Mouse (Mus musculus) midbrain, postnatal 0 days (tissue): ENCODE data around the gene Ctdnep1. TPM values are rescaled to one million over a fixed set of nuclear protein-coding genes. Genes with fewer than 3 reads are reported as not detected.

Experiments used
- ATAC-seq: fragments of 200-750 bp; cut with Nextera tagmentation; 2 replicates; pipeline ENCODE4 v1.8.0; 2017; ENCODE audit warnings: moderate number of reproducible peaks, mild to moderate bottlenecking, moderate TSS enrichment, moderate library complexity; ENCODE audit not compliant: low FRiP score
- DNase-seq: peaks from one replicate; pipeline ENCODE4 v3.0.0-alpha.2; 2015; ENCODE audit warnings: low spot score
- H3K27ac ChIP-seq: fragments of 300-500 bp; sonication (generic); 2 replicates; pipeline ENCODE4 v1.5.1; 2014; ENCODE audit warnings: low read depth, mild to moderate bottlenecking, low read length, mixed read lengths
- H3K27me3 ChIP-seq: fragments of 300-500 bp; sonication (generic); 2 replicates; pipeline ENCODE4 v1.6.1; 2014; ENCODE audit warnings: low read length, control low read depth, mixed read lengths; ENCODE audit not compliant: insufficient read depth
- H3K36me3 ChIP-seq: fragments of 300-500 bp; sonication (generic); 2 replicates; pipeline ENCODE4 v1.6.1; 2014; ENCODE audit warnings: low read length, control low read depth, mixed read lengths; ENCODE audit not compliant: insufficient read depth
- H3K4me1 ChIP-seq: fragments of 300-500 bp; sonication (generic); 2 replicates; pipeline ENCODE4 v1.6.1; 2014; ENCODE audit warnings: mild to moderate bottlenecking, control low read depth, antibody characterized with exemption, low read length, mixed read lengths; ENCODE audit not compliant: insufficient read depth
- H3K4me2 ChIP-seq: fragments of 300-500 bp; sonication (generic); 2 replicates; pipeline ENCODE4 v1.6.1; 2014; ENCODE audit warnings: low read depth, mild to moderate bottlenecking, low read length, mixed read lengths; ENCODE audit not compliant: poor library complexity, severe bottlenecking
- H3K4me3 ChIP-seq: fragments of 300-500 bp; sonication (generic); 2 replicates; pipeline ENCODE4 v1.5.1; 2014; ENCODE audit warnings: low read depth, mild to moderate bottlenecking, low read length, moderate library complexity
- H3K9ac ChIP-seq: fragments of 300-500 bp; sonication (generic); replicated peaks from 2 replicates; pipeline ENCODE4 v1.6.1; 2014; ENCODE audit warnings: mild to moderate bottlenecking, low read length, moderate library complexity, mixed read lengths; ENCODE audit not compliant: poor library complexity, severe bottlenecking
- H3K9me3 ChIP-seq: fragments of 300-500 bp; sonication (generic); 2 replicates; pipeline ENCODE4 v1.6.1; 2016; ENCODE audit warnings: low read length, control low read depth
- CTCF ChIP-seq: IDR thresholded peaks from 2 replicates; pipeline ENCODE4 v1.5.1; 2016; ENCODE audit warnings: antibody characterized with exemption, mild to moderate bottlenecking
- WGBS: fragments of 180-500 bp; shearing (Covaris S2); extraction: QIAGEN DNeasy Blood & Tissue Kit; methylation state at CpG from one replicate; pipeline ENCODE4 v1.1.7; 2014; 5-methylcytosine and 5-hydroxymethylcytosine counted together
- polyA plus RNA-seq: library from polyadenylated mRNA; unstranded; fragments of >200 nt; fragmentation: Nextera tagmentation; extraction: Ambion mirVana; gene quantifications from 2 replicates; pipeline ENCODE4 v1.2.1, GENCODE M21; 2015
- total RNA-seq: library from RNA; depleted of rRNA; stranded (reverse); fragments of >200 nt; gene quantifications from 2 replicates; pipeline ENCODE4 v1.2.3, GENCODE M21; 2014

The Ctdnep1 gene
- total and polyA plus RNA-seq, 2 experiments from 2014 or later: 22.3 to 39.6 TPM

- Histone ChIP-seq H3K9ac (peak within 1 kb of the TSS; percentile 80), H3K9me3 (no peaks in the 10 kb centered on the region), H3K27me3 (no peaks in the 10 kb centered on the region), H3K4me2 (peak within 1 kb of the TSS; percentile 87), H3K4me3 (peak within 1 kb of the TSS; percentile 63), H3K27ac (peak within 1 kb of the TSS; percentile 96), H3K4me1 (peaks cover 16% of the 10 kb centered on the region; the same call in 1 of the 2 replicates), H3K36me3 (peaks cover 20% of the 10 kb centered on the region)
- WGBS: 54% methylated on average over 3 of the region's 3 CpGs
- DNase-seq: no peak
- ATAC-seq: no peak
- TF ChIP-seq CTCF: no peak
Measured at GRCm38 (mm10) chr11:70016669-70017068, 35.7 kb downstream of the Ctdnep1 start, which contains the start of gene Dlg4. Gene Dlg4 (plus strand): TSS chr11:70016942.

GRCm38 (mm10) chr11:70017199-70017767, 36.3 kb downstream of the Ctdnep1 start:
- 20% methylated on average over 7 of the region's 7 CpGs for WGBS

GRCm38 (mm10) chr11:70018131-70018990, 37.4 kb downstream of the Ctdnep1 start:
- DNase-seq (peak; percentile 94), ATAC-seq (no peak)
- Histone ChIP-seq H3K27ac (peak overlapping the region; percentile 96), H3K9ac (peak overlapping the region; percentile 80), H3K9me3 (no peaks in the 10 kb centered on the region), H3K4me1 (peaks cover 20% of the 10 kb centered on the region), H3K4me3 (peak overlapping the region; percentile 63), H3K36me3 (peaks cover 3% of the 10 kb centered on the region; the same call in 1 of the 2 replicates), H3K27me3 (no peaks in the 10 kb centered on the region), H3K4me2 (peak overlapping the region; percentile 87)
- 1% methylated on average over 19 of the region's 25 CpGs for WGBS
- no peak for TF ChIP-seq CTCF

More at GRCm38 (mm10) chr11:70017199-70017767, 36.3 kb downstream of the Ctdnep1 start:
- Histone ChIP-seq H3K9ac (peak overlapping the region; percentile 80), H3K9me3 (no peaks in the 10 kb centered on the region), H3K27ac (peak overlapping the region; percentile 96), H3K27me3 (no peaks in the 10 kb centered on the region), H3K36me3 (peaks cover 13% of the 10 kb centered on the region), H3K4me2 (peak overlapping the region; percentile 87), H3K4me1 (peaks cover 17% of the 10 kb centered on the region), H3K4me3 (peak overlapping the region; percentile 63)
- DNase-seq (no peak), ATAC-seq (no peak)
- TF ChIP-seq CTCF: no peak

DNA sequence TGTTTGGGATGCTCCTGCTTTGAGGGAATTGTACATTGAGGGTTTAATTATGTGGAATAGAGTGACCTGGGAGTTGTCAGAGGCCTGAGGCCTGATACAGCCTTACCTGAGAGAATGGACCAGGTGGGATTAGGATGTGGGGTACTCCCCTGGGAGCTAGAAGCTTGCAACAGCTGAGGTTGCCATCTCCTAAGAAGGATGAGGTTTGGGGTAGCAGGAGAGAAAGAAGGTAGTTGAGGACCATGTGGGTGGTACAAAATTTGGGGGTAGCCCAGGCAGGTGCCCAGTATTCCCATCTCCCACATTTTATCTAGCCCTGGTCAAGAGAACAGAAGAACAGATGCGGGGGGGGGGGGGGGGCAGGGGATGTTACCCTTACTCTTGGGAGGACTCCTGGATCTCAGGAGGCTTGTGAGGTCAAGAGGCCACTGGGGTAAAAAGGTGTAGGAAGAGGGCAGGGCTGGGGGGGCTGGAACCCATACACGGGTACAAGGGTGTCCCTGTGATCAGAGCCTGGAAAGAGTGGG, 38.6 kb downstream of the Ctdnep1 start:
- no peak for TF ChIP-seq CTCF
- no peak for DNase-seq
- peak overlapping the region; percentile 80 for H3K9ac ChIP-seq
- H3K4me1 ChIP-seq: peaks cover 22% of the 10 kb centered on the region
- no peaks in the 10 kb centered on the region for H3K9me3 ChIP-seq
- 14% methylated on average over 2 of the region's 2 CpGs for WGBS
- no peak for ATAC-seq
- H3K27ac ChIP-seq: peak overlapping the region; percentile 96
- H3K36me3 ChIP-seq: no peaks in the 10 kb centered on the region
- H3K4me3 ChIP-seq: peak overlapping the region; percentile 63
- H3K27me3 ChIP-seq: no peaks in the 10 kb centered on the region
- H3K4me2 ChIP-seq: peak overlapping the region; percentile 87

GRCm38 (mm10) chr11:70020022-70020631, 39.2 kb downstream of the Ctdnep1 start:
- ATAC-seq (no peak), DNase-seq (peak; percentile 30)
- Histone ChIP-seq H3K4me1 (peaks cover 22% of the 10 kb centered on the region), H3K27me3 (no peaks in the 10 kb centered on the region), H3K4me2 (peak overlapping the region; percentile 87), H3K9ac (peak overlapping the region; percentile 80), H3K36me3 (no peaks in the 10 kb centered on the region), H3K27ac (peak overlapping the region; percentile 96), H3K9me3 (no peaks in the 10 kb centered on the region), H3K4me3 (peak overlapping the region; percentile 63)
- TF ChIP-seq CTCF: no peak
- 9% methylated on average over 7 of the region's 8 CpGs for WGBS
